Mouse (Mus musculus) CH12.LX (cell line): Measurements from ENCODE around the gene Exoc6b. TPM values are rescaled to one million over a fixed set of nuclear protein-coding genes. Genes with fewer than 3 reads are reported as not detected.

Experiments
- DNase-seq: peaks from one replicate; pipeline ENCODE4 v3.0.0-alpha.2; 2013; ENCODE audit errors: extremely low read depth
- H3K27ac ChIP-seq: 2 replicates; pipeline ENCODE4 v1.5.1; 2012; ENCODE audit warnings: low read depth, mild to moderate bottlenecking, control low read depth, moderate library complexity; ENCODE audit not compliant: insufficient read depth
- H3K27me3 ChIP-seq: replicated peaks from 2 replicates; pipeline ENCODE3; 2012; ENCODE audit warnings: inconsistent platforms
- H3K36me3 ChIP-seq, 2 experiments: replicated peaks in 1 of 2; 2 replicates each; pipeline versions ENCODE3 to v1.6.1; 2012; ENCODE audit warnings: inconsistent platforms in 1 of 2, low read length in 1 of 2, mild to moderate bottlenecking in 1 of 2, mixed read lengths in 1 of 2, moderate library complexity in 1 of 2; ENCODE audit not compliant: control insufficient read depth in 1 of 2, insufficient read depth in 1 of 2
- H3K4me1 ChIP-seq, 2 experiments: 2 replicates each; pipeline ENCODE4 v1.6.1; 2012; ENCODE audit warnings: inconsistent platforms in 1 of 2, moderate library complexity in 1 of 2; ENCODE audit not compliant: insufficient read depth in 2 of 2, control insufficient read depth in 1 of 2
- H3K4me2 ChIP-seq: 2 replicates; pipeline ENCODE4 v1.6.1; 2012; ENCODE audit warnings: low read depth, mild to moderate bottlenecking, control low read depth; ENCODE audit not compliant: poor library complexity, insufficient read depth, severe bottlenecking
- H3K4me3 ChIP-seq, 3 experiments: fragments of 150-350 bp in 1 of 3; sonication (generic) in 1 of 3; replicated peaks in 1 of 3; 2 replicates each; pipeline versions ENCODE3 to v1.5.1; 2011 to 2012; ENCODE audit warnings: low read depth in 2 of 3, low read length in 2 of 3, mild to moderate bottlenecking in 2 of 3, moderate library complexity in 2 of 3, control low read depth in 1 of 3, improper control_type of control experiment in 1 of 3, inconsistent platforms in 1 of 3, mixed read lengths in 1 of 3; ENCODE audit not compliant: poor library complexity in 1 of 3
- H3K79me2 ChIP-seq: replicated peaks from 2 replicates; pipeline ENCODE4 v1.6.1; 2012; ENCODE audit warnings: mild to moderate bottlenecking, moderate library complexity; ENCODE audit not compliant: control insufficient read depth, poor library complexity, insufficient read depth, severe bottlenecking; ENCODE audit errors: extremely low read depth
- H3K9ac ChIP-seq: 2 replicates; pipeline ENCODE4 v1.6.1; 2012; ENCODE audit warnings: low read depth, mild to moderate bottlenecking, control low read depth, moderate library complexity; ENCODE audit not compliant: insufficient read depth
- H3K9me3 ChIP-seq: replicated peaks from 2 replicates; pipeline ENCODE3; 2012; ENCODE audit warnings: low read length, inconsistent platforms, mixed read lengths
- BHLHE40 ChIP-seq: IDR thresholded peaks from 2 replicates; pipeline ENCODE4 v1.6.1; 2011; ENCODE audit warnings: mild to moderate bottlenecking, low read depth, low read length, improper control_type of control experiment
- CHD1 ChIP-seq: IDR thresholded peaks from 2 replicates; pipeline ENCODE4 v1.6.1; 2012; ENCODE audit warnings: low read depth, low read length, improper control_type of control experiment, inconsistent platforms
- CHD2 ChIP-seq: IDR thresholded peaks from 2 replicates; pipeline ENCODE4 v1.6.1; 2011; ENCODE audit warnings: low read length, improper control_type of control experiment
- CTCF ChIP-seq, 2 experiments: IDR thresholded peaks in 1 of 2; conservative IDR thresholded peaks in 1 of 2; 2 replicates each; pipeline ENCODE4 v1.5.1; 2011 to 2012; ENCODE audit warnings: low read depth in 2 of 2, low read length in 2 of 2, improper control_type of control experiment in 1 of 2, inconsistent platforms in 1 of 2, mild to moderate bottlenecking in 1 of 2, moderate library complexity in 1 of 2
- E2F4 ChIP-seq: IDR thresholded peaks from 2 replicates; pipeline ENCODE4 v1.6.1; 2011; ENCODE audit warnings: low read depth, low read length, improper control_type of control experiment; ENCODE audit not compliant: insufficient replicate concordance
- EP300 ChIP-seq: IDR thresholded peaks from 2 replicates; pipeline ENCODE4 v1.6.1; 2011; ENCODE audit warnings: low read length, improper control_type of control experiment
- GABPA ChIP-seq: IDR thresholded peaks from 2 replicates; pipeline ENCODE4 v1.6.1; 2012; ENCODE audit warnings: low read depth, low read length, improper control_type of control experiment, inconsistent platforms; ENCODE audit not compliant: insufficient replicate concordance
- HCFC1 ChIP-seq: IDR thresholded peaks from 2 replicates; pipeline ENCODE4 v1.6.1; 2012; ENCODE audit warnings: low read depth, mild to moderate bottlenecking, inconsistent platforms, low read length, improper control_type of control experiment
- IRF4 ChIP-seq: IDR thresholded peaks from 2 replicates; pipeline ENCODE4 v1.6.1; 2014; ENCODE audit warnings: low read depth, mild to moderate bottlenecking, inconsistent platforms, low read length, improper control_type of control experiment
- KAT2A ChIP-seq: IDR thresholded peaks from 2 replicates; pipeline ENCODE4 v1.6.1; 2012; ENCODE audit warnings: low read length, improper control_type of control experiment, inconsistent platforms; ENCODE audit not compliant: insufficient replicate concordance
- MAFK ChIP-seq: IDR thresholded peaks from 2 replicates; pipeline ENCODE4 v1.6.1; 2011; ENCODE audit warnings: low read length, improper control_type of control experiment; ENCODE audit not compliant: insufficient replicate concordance
- MAX ChIP-seq: IDR thresholded peaks from 2 replicates; pipeline ENCODE4 v1.6.1; 2011; ENCODE audit warnings: low read length, improper control_type of control experiment
- MAZ ChIP-seq: IDR thresholded peaks from 2 replicates; pipeline ENCODE4 v1.6.1; 2012; ENCODE audit warnings: low read depth, mild to moderate bottlenecking, inconsistent platforms, low read length, improper control_type of control experiment, moderate library complexity
- MEF2A ChIP-seq: IDR thresholded peaks from 2 replicates; pipeline ENCODE4 v1.6.1; 2014; ENCODE audit warnings: low read depth, mild to moderate bottlenecking, inconsistent platforms, low read length, improper control_type of control experiment, borderline replicate concordance
- MYC ChIP-seq: IDR thresholded peaks from 2 replicates; pipeline ENCODE4 v1.6.1; 2011; ENCODE audit warnings: low read depth, mild to moderate bottlenecking, improper control_type of control experiment, low read length
- NELFE ChIP-seq: IDR thresholded peaks from 2 replicates; pipeline ENCODE4 v1.6.1; 2011; ENCODE audit warnings: low read depth, low read length, improper control_type of control experiment
- NRF1 ChIP-seq: IDR thresholded peaks from 2 replicates; pipeline ENCODE4 v1.6.1; 2014; ENCODE audit warnings: low read depth, mild to moderate bottlenecking, inconsistent platforms, low read length, improper control_type of control experiment, moderate library complexity
- POLR2A ChIP-seq: IDR thresholded peaks from 2 replicates; pipeline ENCODE4 v1.6.1; 2011; ENCODE audit warnings: low read depth, mild to moderate bottlenecking, improper control_type of control experiment, low read length
- POLR2AphosphoS2 ChIP-seq: IDR thresholded peaks from 2 replicates; pipeline ENCODE4 v1.6.1; 2011; ENCODE audit warnings: low read depth, low read length, improper control_type of control experiment
- RAD21 ChIP-seq: IDR thresholded peaks from 2 replicates; pipeline ENCODE4 v1.6.1; 2011; ENCODE audit warnings: low read depth, mild to moderate bottlenecking, low read length, improper control_type of control experiment, moderate library complexity
- RCOR1 ChIP-seq: conservative IDR thresholded peaks from 2 replicates; pipeline ENCODE4 v1.6.1; 2012; ENCODE audit warnings: low read depth, mild to moderate bottlenecking, inconsistent platforms, low read length, improper control_type of control experiment
- SIN3A ChIP-seq: IDR thresholded peaks from 2 replicates; pipeline ENCODE4 v1.6.1; 2012; ENCODE audit warnings: low read length, improper control_type of control experiment, inconsistent platforms
- SMC3 ChIP-seq: IDR thresholded peaks from 2 replicates; pipeline ENCODE4 v1.6.1; 2011; ENCODE audit warnings: low read depth, low read length, improper control_type of control experiment
- TCF12 ChIP-seq: IDR thresholded peaks from 2 replicates; pipeline ENCODE4 v1.6.1; 2014; ENCODE audit warnings: low read depth, mild to moderate bottlenecking, inconsistent platforms, low read length, improper control_type of control experiment
- USF1 ChIP-seq: IDR thresholded peaks from 2 replicates; pipeline ENCODE4 v1.6.1; 2014; ENCODE audit warnings: low read depth, mild to moderate bottlenecking, inconsistent platforms, low read length, improper control_type of control experiment
- USF2 ChIP-seq: conservative IDR thresholded peaks from 2 replicates; pipeline ENCODE4 v1.6.1; 2011; ENCODE audit warnings: low read depth, low read length, improper control_type of control experiment
- ZNF384 ChIP-seq: IDR thresholded peaks from 2 replicates; pipeline ENCODE4 v1.6.1; 2012; ENCODE audit warnings: low read depth, low read length, improper control_type of control experiment, inconsistent platforms
- dilution Hi-C: fragments of 300-500 bp; cut with MboI; formaldehyde crosslinking; loops from 2 replicates; pipeline ENCODE4 v1.14.3; 2020; ENCODE audit warnings: low sequenced_read_pairs; ENCODE audit not compliant: extremely low pct_unique_long_range_greater_than_20kb, extremely low pct_ligation_motif_present
- in situ Hi-C: fragments of 300-500 bp; cut with MboI; formaldehyde crosslinking; loops from 3 replicates; pipeline ENCODE4 v1.14.3; 2019; ENCODE audit warnings: low sequenced_read_pairs, low pct_ligation_motif_present, low pct_unique_long_range_greater_than_20kb, mixed read lengths
- polyA plus RNA-seq: library from polyadenylated mRNA; unstranded; fragments of >175 nt; gene quantifications from 2 replicates; pipeline ENCODE4 v1.2.1, GENCODE M21; 2012; ENCODE audit warnings: low read depth; ENCODE audit not compliant: insufficient read length
- total RNA-seq, 2 experiments: library from RNA; depleted of rRNA; stranded (reverse); fragments of 300-350 nt in 1 of 2; fragments of >200 nt in 1 of 2; gene quantifications; 2 replicates each; pipeline ENCODE4 v1.2.3; 2012 to 2014

The Exoc6b gene
- total and polyA plus RNA-seq, 3 experiments = 1.7 to 5.2 (median 3.5) TPM

GRCm38 (mm10) chr6:84807546-84807945 is 261.8 kb downstream of the Exoc6b start:
- Histone ChIP-seq H3K4me1 (peaks cover 0 to 8% of the 10 kb centered on the region in 2 experiments; a peak in 2 of 4 replicates), H3K9ac (no peak overlapping the region), H3K9me3 (peaks cover 2% of the 10 kb centered on the region), H3K36me3 (no peaks in the 10 kb centered on the region), H3K4me2 (no peak overlapping the region), H3K79me2 (no peaks in the 10 kb centered on the region), H3K4me3 (no peak overlapping the region), H3K27me3 (no peaks in the 10 kb centered on the region), H3K27ac (no peak overlapping the region)
- no peak for DNase-seq
- in situ Hi-C loops = no loop called here
- dilution Hi-C loops = no loop called here
- TF ChIP-seq CHD2 (no peak), MAFK (no peak)

- peaks cover 0 to 8% of the 10 kb centered on the region in 2 experiments; a peak in 2 of 4 replicates for H3K4me1 ChIP-seq
- peaks cover 2% of the 10 kb centered on the region for H3K9me3 ChIP-seq
- no peak overlapping the region for H3K4me3 ChIP-seq
- dilution Hi-C loops = no loop called here
- TF ChIP-seq USF2 (no peak), KAT2A (no peak), POLR2A (no peak), NELFE (no peak), MYC (no peak), RCOR1 (no peak), CHD2 (no peak), GABPA (no peak), SMC3 (no peak), EP300 (no peak), CHD1 (no peak), E2F4 (no peak)
- TF ChIP-seq, all 38 proteins: peak for 0
- Histone ChIP-seq H3K27me3 (no peaks in the 10 kb centered on the region), H3K4me2 (no peak overlapping the region), H3K27ac (no peak overlapping the region), H3K9ac (no peak overlapping the region), H3K36me3 (no peaks in the 10 kb centered on the region), H3K79me2 (no peaks in the 10 kb centered on the region)
- in situ Hi-C loops = no loop called here
- no peak for DNase-seq
Observed at GRCm38 (mm10) chr6:84806132-84806730, 263.1 kb downstream of the Exoc6b start.

GRCm38 (mm10) chr6:84798736-84799135 is 270.6 kb downstream of the Exoc6b start:
- H3K36me3 ChIP-seq = no peaks in the 10 kb centered on the region
- TF ChIP-seq CTCF (conservative IDR thresholded peaks at IDR 0.05 in 1 of 2, IDR thresholded peaks at IDR 0.05 in 1 of 2; ENCODE audit: low read depth in 2 of 2, low read length in 2 of 2) (no peak), SIN3A (no peak), IRF4 (peak; percentile 31; the same call in 1 of the 2 replicates), NRF1 (no peak), TCF12 (peak; percentile 79), CHD2 (0 out of 2 replicates have a peak, but pooled peaks have one; percentile 18), MEF2A (peak; percentile 49), POLR2AphosphoS2 (no peak), USF2 (no peak), ZNF384 (no peak), BHLHE40 (0 out of 2 replicates have a peak, but pooled peaks have one; percentile 8), EP300 (no peak; the same call in 1 of the 2 replicates), RAD21 (no peak), MAX (0 out of 2 replicates have a peak, but pooled peaks have one; percentile 18), MAZ (no peak), HCFC1 (no peak), CHD1 (no peak), POLR2A (no peak), USF1 (no peak)

More at GRCm38 (mm10) chr6:84798736-84799135, 270.6 kb downstream of the Exoc6b start:
- dilution Hi-C loops = no loop called here
- no peak overlapping the region for H3K27ac ChIP-seq
- H3K79me2 ChIP-seq = no peaks in the 10 kb centered on the region
- no peak overlapping the region for H3K9ac ChIP-seq
- in situ Hi-C loops = no loop called here
- H3K27me3 ChIP-seq = no peaks in the 10 kb centered on the region
- no peak overlapping the region for H3K4me3 ChIP-seq
- H3K9me3 ChIP-seq = no peaks in the 10 kb centered on the region
- peaks cover 7 to 25% of the 10 kb centered on the region in 2 experiments; a peak in 3 of 4 replicates for H3K4me1 ChIP-seq
- no peak overlapping the region for H3K4me2 ChIP-seq
- peak; percentile 55 for DNase-seq
